Mouse (Mus musculus) liver, embryonic 13.5 days (tissue): Measurements from ENCODE around the gene Rps8. TPM values are rescaled to one million over a fixed set of nuclear protein-coding genes. Genes with fewer than 3 reads are reported as not detected.

ENCODE experiments used
- ATAC-seq: fragments of 200-750 bp; cut with Nextera tagmentation; 2 replicates; pipeline ENCODE4 v1.8.0; 2017; ENCODE audit warnings: low read depth, mild to moderate bottlenecking, moderate number of reproducible peaks, moderate library complexity
- DNase-seq: peaks from one replicate; pipeline ENCODE4 v3.0.0; 2022
- H3K27ac ChIP-seq: fragments of 300-500 bp; sonication (generic); 2 replicates; pipeline ENCODE4 v1.5.1; 2015; ENCODE audit warnings: moderate library complexity, mild to moderate bottlenecking, inconsistent platforms
- H3K27me3 ChIP-seq: fragments of 300-500 bp; sonication (generic); 2 replicates; pipeline ENCODE4 v1.6.1; 2015; ENCODE audit warnings: mild to moderate bottlenecking, inconsistent platforms
- H3K36me3 ChIP-seq: fragments of 300-500 bp; sonication (generic); 2 replicates; pipeline ENCODE4 v1.6.1; 2015; ENCODE audit warnings: mild to moderate bottlenecking, inconsistent platforms
- H3K4me1 ChIP-seq: fragments of 300-500 bp; sonication (generic); replicated peaks from 2 replicates; pipeline ENCODE4 v1.6.1; 2015; ENCODE audit warnings: inconsistent platforms
- H3K4me2 ChIP-seq: fragments of 300-500 bp; sonication (generic); 2 replicates; pipeline ENCODE4 v1.6.1; 2015; ENCODE audit warnings: inconsistent platforms, mild to moderate bottlenecking, moderate library complexity
- H3K4me3 ChIP-seq: fragments of 300-500 bp; sonication (generic); replicated peaks from 2 replicates; pipeline ENCODE4 v1.5.1; 2015; ENCODE audit warnings: mild to moderate bottlenecking, inconsistent platforms
- H3K9ac ChIP-seq: fragments of 300-500 bp; sonication (generic); 2 replicates; pipeline ENCODE4 v1.6.1; 2015; ENCODE audit warnings: mild to moderate bottlenecking, inconsistent platforms
- H3K9me3 ChIP-seq: fragments of 300-500 bp; sonication (generic); replicated peaks from 2 replicates; pipeline ENCODE4 v1.6.1; 2016; ENCODE audit warnings: inconsistent platforms
- WGBS: fragments of 180-500 bp; shearing (Covaris S2); methylation state at CpG from one replicate; pipeline ENCODE4 v1.1.7; 2015; ENCODE audit not compliant: insufficient replicate concordance; 5-methylcytosine and 5-hydroxymethylcytosine counted together
- polyA plus RNA-seq: library from polyadenylated mRNA; unstranded; fragments of >200 nt; fragmentation: Nextera tagmentation; extraction: Ambion mirVana; gene quantifications from 2 replicates; pipeline ENCODE4 v1.2.1, GENCODE M21; 2015

Gene Rps8
- polyA plus RNA-seq, 1 experiment from 2014 or later = 919 TPM

DNA sequence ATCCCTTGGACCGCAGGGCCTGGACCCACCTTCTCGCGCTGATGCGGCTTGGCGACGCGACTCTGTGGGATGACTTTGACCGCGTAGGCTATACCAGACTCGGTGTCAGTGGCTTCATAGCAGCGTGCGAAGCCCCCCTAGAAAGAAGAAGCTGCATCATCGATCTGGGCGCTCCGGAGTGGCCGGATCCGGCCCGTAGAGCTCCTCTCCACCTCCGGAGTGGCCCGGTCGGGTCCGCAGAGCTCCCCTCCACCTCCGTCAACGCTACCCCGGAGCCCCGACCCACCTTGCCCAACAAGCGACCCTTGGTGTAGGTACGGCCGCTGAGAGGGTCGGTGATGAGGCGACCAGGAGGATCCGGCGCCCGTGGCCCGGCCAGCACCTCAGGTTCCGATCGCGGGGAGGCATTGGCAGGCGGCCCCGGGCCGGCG is 22.7 kb downstream of the Rps8 start:
- Histone ChIP-seq H3K9ac (peak overlapping the region; percentile 88), H3K4me2 (peak overlapping the region; percentile 97), H3K27ac (no peak overlapping the region), H3K4me1 (peaks cover 51% of the 10 kb centered on the region), H3K27me3 (peaks cover 26% of the 10 kb centered on the region), H3K9me3 (no peaks in the 10 kb centered on the region), H3K36me3 (peaks cover 10% of the 10 kb centered on the region; the same call in 1 of the 2 replicates), H3K4me3 (peak overlapping the region; percentile 82)
- ATAC-seq = no peak; the same call in 1 of the 2 replicates
- no peak for DNase-seq
- WGBS = 1% methylated on average over 41 of the region's 42 CpGs

DNA sequence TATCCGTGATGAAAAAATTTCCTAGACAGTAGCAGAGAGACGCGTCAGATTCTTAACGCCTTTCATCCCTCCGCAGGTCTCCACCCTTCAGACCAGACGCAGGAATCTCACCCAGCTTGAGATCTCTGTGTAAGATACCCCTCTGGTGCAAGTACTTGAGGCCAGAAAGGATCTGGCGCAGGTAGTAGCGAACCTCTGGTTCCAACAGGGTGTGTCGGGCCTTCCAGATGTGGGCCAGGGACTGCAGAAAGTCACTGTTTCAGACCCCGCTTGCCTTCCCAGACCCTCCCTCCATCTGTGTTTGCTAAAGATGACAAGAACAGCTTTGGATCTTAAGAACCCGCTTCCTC is 23.3 kb downstream of the Rps8 start:
- peak overlapping the region; percentile 97 for H3K4me2 ChIP-seq
- peak overlapping the region; percentile 88; the same call in 1 of the 2 replicates for H3K9ac ChIP-seq
- H3K36me3 ChIP-seq = peaks cover 14% of the 10 kb centered on the region; the same call in 1 of the 2 replicates
- peaks cover 26% of the 10 kb centered on the region for H3K27me3 ChIP-seq
- ATAC-seq (no peak), DNase-seq (no peak)
- H3K4me3 ChIP-seq = peak overlapping the region; percentile 82
- no peaks in the 10 kb centered on the region for H3K9me3 ChIP-seq
- 20% methylated on average over 11 of the region's 11 CpGs for WGBS
- no peak overlapping the region for H3K27ac ChIP-seq
- H3K4me1 ChIP-seq = peaks cover 47% of the 10 kb centered on the region

- no peaks in the 10 kb centered on the region for H3K9me3 ChIP-seq
- H3K4me2 ChIP-seq = peak overlapping the region; percentile 97
- no peak for ATAC-seq
- peaks cover 26% of the 10 kb centered on the region for H3K27me3 ChIP-seq
- peaks cover 47% of the 10 kb centered on the region for H3K4me1 ChIP-seq
- peak overlapping the region; percentile 82 for H3K4me3 ChIP-seq
- no peak overlapping the region for H3K27ac ChIP-seq
- no peak overlapping the region for H3K9ac ChIP-seq
- DNase-seq = no peak
- H3K36me3 ChIP-seq = peaks cover 14% of the 10 kb centered on the region; the same call in 1 of the 2 replicates
- 50% methylated on average over 7 of the region's 7 CpGs for WGBS
Measured at GRCm38 (mm10) chr4:117131890-117132793, 23.9 kb downstream of the Rps8 start.

GRCm38 (mm10) chr4:117131198-117131597 is 24.8 kb downstream of the Rps8 start:
- WGBS = 72% methylated on average over 6 of the region's 6 CpGs
- H3K9ac ChIP-seq = no peak overlapping the region
- ATAC-seq (no peak), DNase-seq (no peak)
- peaks cover 47% of the 10 kb centered on the region for H3K4me1 ChIP-seq
- H3K36me3 ChIP-seq = peaks cover 14% of the 10 kb centered on the region; the same call in 1 of the 2 replicates
- H3K27me3 ChIP-seq = peaks cover 26% of the 10 kb centered on the region
- no peak overlapping the region for H3K4me3 ChIP-seq
- no peaks in the 10 kb centered on the region for H3K9me3 ChIP-seq
- no peak overlapping the region for H3K27ac ChIP-seq
- no peak overlapping the region for H3K4me2 ChIP-seq

DNA sequence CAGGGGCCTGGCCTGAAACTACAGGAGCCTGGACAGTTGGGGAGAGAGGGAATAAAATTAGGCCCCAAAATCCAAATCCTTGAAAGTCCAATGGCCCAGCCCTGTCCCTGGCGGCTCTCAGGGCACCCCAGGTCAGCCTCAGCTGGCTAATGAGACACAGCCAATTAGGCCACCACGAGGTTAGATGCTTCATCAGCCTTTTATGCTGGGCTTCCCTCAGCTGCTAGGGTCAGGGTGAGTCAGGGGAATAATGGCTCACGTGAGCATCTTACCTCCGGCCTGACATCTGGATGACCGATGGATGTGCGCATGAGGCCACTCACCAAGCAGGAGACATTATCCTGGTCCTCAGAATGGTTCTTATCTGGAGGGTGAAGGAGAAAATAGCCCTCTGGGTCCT is 25.3 kb downstream of the Rps8 start:
- H3K27me3 ChIP-seq = peaks cover 26% of the 10 kb centered on the region
- no peak overlapping the region for H3K4me3 ChIP-seq
- DNase-seq (no peak), ATAC-seq (no peak)
- no peaks in the 10 kb centered on the region for H3K9me3 ChIP-seq
- no peak overlapping the region for H3K4me2 ChIP-seq
- no peak overlapping the region for H3K9ac ChIP-seq
- H3K4me1 ChIP-seq = peaks cover 47% of the 10 kb centered on the region
- WGBS = 80% methylated on average over 6 of the region's 6 CpGs
- H3K27ac ChIP-seq = no peak overlapping the region
- peaks cover 14% of the 10 kb centered on the region; the same call in 1 of the 2 replicates for H3K36me3 ChIP-seq

DNA sequence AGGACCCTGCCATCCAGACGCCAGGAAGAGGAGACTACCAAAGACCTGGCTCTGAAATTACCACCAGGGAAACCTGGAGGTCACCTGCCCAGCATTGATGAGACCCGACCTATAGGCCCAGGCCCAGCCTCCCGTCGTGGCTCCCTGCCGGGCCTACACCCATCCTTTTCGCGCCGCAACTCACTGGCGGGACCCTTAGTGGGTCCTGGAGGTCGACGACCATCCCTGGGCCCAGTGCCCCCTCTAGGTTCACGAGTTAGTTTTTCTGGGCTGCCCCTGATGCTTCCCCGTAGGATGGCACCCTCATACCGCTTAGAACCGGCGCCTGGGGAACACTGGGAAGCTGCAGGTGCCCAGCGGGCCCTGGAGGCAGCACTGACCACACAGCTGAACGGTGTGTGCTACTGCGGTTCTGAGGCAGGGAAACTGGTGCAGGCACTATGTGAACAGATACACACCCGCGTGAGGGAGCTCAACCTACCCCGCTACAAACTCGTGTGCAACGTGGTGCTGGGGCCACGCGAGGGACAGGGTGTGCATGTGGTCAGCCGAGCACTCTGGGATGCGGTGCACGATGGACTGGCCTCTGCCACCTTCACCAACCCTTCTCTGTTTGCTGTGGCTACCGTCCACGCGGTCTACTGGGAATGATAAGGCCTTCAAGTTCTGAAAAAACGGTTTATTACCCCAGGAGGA is 27.9 kb downstream of the Rps8 start:
- WGBS = 78% methylated on average over 33 of the region's 33 CpGs
- H3K4me1 ChIP-seq = peaks cover 46% of the 10 kb centered on the region
- DNase-seq (no peak), ATAC-seq (no peak)
- no peak overlapping the region for H3K4me3 ChIP-seq
- H3K9ac ChIP-seq = no peak overlapping the region
- H3K4me2 ChIP-seq = no peak overlapping the region
- H3K27ac ChIP-seq = no peak overlapping the region
- peaks cover 14% of the 10 kb centered on the region; the same call in 1 of the 2 replicates for H3K36me3 ChIP-seq
- peaks cover 21% of the 10 kb centered on the region for H3K27me3 ChIP-seq
- H3K9me3 ChIP-seq = no peaks in the 10 kb centered on the region

- H3K4me1 ChIP-seq = peaks cover 35% of the 10 kb centered on the region
- DNase-seq (no peak), ATAC-seq (no peak)
- peak within 1 kb of the TSS; percentile 41; the same call in 1 of the 2 replicates for H3K4me2 ChIP-seq
- WGBS = 67% methylated on average over 9 of the region's 9 CpGs
- H3K4me3 ChIP-seq = no peak within 1 kb of the TSS
- peaks cover 14% of the 10 kb centered on the region; the same call in 1 of the 2 replicates for H3K36me3 ChIP-seq
- H3K27me3 ChIP-seq = peaks cover 7% of the 10 kb centered on the region
- peak within 1 kb of the TSS; percentile 67 for H3K27ac ChIP-seq
- peak within 1 kb of the TSS; percentile 48 for H3K9ac ChIP-seq
- no peaks in the 10 kb centered on the region for H3K9me3 ChIP-seq
Measured at GRCm38 (mm10) chr4:117126675-117127290, 29.3 kb downstream of the Rps8 start, which contains the start of gene Tctex1d4. Gene Tctex1d4 (plus strand): TSS chr4:117126794.

DNA sequence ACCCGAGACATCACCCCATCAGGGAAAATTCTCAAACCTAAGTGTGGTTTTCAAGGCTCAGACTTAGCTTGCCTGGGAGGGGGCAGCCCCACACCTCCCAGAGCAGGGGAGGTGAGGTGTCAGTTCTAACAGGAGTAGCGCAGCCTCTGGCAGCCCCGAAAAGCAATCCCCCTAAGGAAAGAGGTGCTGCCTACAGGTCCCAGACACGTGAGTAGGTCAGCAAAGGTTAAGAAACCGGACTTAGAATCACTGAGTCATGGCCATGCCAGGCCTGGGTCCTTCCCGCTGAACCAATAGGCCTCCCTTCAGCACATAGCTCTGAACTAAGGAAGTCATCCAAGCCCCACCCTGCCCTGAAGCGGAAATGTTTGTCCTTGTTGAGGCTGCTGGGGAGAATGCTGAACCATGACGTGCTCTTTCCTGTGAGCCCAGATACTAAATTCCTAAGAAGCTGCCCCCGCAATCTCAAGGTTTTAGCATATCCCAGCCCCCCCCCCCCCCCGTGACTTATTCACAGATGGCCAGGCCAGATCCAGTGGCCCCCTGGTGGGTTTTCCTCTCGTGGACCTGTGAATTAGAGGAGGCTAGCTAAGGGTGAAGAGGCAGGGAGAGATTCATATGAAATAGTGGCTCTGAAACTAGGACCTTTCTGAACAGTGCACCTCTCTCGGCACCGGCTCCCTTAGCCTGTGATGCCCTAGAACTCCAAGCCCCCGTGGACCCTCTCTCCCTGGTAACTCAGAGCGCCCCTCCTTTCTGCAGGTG is 30.0 kb downstream of the Rps8 start:
- Histone ChIP-seq H3K9me3 (no peaks in the 10 kb centered on the region), H3K4me3 (no peak overlapping the region), H3K4me1 (peaks cover 42% of the 10 kb centered on the region), H3K36me3 (peaks cover 12% of the 10 kb centered on the region; the same call in 1 of the 2 replicates), H3K27me3 (0 out of 2 replicates have a peak, but pooled peaks cover under 1% of the 10 kb centered on the region), H3K27ac (peak overlapping the region; percentile 67), H3K9ac (peak overlapping the region; percentile 48), H3K4me2 (no peak overlapping the region; the same call in 1 of the 2 replicates)
- peak; percentile 32 for ATAC-seq
- no peak for DNase-seq
- WGBS = 36% methylated on average over 15 of the region's 15 CpGs

- H3K4me3 ChIP-seq = no peak within 1 kb of the TSS
- H3K27me3 ChIP-seq = no peaks in the 10 kb centered on the region
- H3K9ac ChIP-seq = peak within 1 kb of the TSS; percentile 48
- peak within 1 kb of the TSS; percentile 41 for H3K4me2 ChIP-seq
- H3K9me3 ChIP-seq = no peaks in the 10 kb centered on the region
- DNase-seq = no peak
- no peak for ATAC-seq
- 33% methylated on average over 8 of the region's 8 CpGs for WGBS
- H3K4me1 ChIP-seq = peaks cover 45% of the 10 kb centered on the region
- peaks cover 12% of the 10 kb centered on the region; the same call in 1 of the 2 replicates for H3K36me3 ChIP-seq
- H3K27ac ChIP-seq = peak within 1 kb of the TSS; percentile 67
Measured at GRCm38 (mm10) chr4:117125348-117125909, 30.6 kb downstream of the Rps8 start, which contains the start of gene Btbd19. Gene Btbd19 (minus strand): TSS chr4:117125725.
